Mouse (Mus musculus): Measurements from ENCODE around the gene Ddb2.

Gene Ddb2

DNA sequence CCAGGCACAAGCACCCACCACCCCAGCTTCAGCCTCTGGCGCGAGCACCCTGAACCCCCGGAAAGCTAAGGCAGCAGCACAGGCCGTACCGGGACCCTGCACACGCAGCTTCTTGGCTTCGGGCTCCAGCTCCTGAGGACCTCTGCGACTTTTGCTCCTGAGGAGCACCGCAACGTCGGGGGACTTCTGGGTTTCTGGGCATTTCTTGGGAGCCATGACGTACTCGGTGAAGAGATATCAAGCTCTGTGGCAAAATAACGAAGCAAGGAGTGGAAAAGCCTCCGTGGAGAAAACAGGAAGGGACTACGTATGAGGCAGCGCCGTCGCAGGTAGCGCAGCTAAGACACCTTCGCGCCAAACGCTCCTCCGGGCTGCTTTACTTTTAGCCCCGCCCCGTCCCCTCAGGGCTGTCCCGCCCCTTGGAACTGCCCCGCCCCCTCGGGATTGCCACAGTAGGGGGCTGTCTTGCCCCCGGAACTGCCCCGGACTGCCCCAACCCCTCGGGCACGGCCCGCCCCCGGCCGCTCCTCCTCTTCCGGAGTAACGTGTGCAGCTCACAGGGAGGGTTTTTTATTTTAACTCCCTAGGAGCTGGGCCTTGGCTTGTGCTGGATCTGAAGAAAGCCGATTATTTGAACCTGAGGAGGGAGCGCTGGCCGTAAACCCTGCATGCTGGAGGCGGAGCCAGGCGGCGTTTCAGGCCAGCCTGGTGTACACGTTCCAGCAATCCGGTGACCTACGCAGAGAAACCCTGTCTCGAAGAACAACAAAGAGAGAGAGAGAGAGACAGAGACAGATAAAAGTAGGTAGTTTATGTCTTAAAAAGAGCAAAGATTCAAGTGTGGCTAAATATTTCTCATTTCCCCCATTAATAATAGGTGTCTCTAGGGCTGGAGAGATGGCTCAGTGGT is at the start of gene Ddb2:
Ddb2 (minus strand) TSS at position 382 of the 910 bp plus-strand sequence.
- DNase-seq, result peak; percentile 92 to 98

DNA sequence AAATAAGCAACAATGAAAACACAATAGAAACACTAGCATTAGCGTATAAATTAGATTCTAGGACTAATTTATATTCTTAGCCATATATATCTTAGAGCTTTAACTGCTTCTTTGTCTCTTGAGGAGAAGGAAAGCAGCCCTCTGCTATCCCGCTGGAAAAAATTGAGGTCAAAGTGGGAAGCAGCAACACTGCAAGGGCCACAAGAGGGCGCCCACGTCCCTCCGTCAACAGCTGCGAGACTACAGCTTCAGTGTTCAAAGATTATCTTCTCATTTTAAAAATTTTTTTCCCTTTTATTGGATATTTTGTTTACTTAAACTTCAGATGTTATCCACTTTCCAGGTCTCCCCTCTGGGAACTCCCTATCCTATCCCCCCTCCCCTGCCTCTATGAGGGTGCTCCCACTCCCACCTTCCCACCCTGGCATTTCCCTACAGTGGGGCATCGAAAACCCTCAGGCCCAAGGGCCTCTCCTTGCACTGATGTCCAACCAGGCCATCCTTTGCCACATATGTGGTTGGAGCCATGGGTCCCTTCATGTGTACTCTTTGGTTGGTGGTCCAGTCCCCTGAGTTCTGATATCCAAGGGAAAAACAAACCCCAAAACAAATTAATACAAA is 49.2 kb upstream of the Ddb2 start:
- DNase-seq, result peak; percentile 87 to 94

DNA sequence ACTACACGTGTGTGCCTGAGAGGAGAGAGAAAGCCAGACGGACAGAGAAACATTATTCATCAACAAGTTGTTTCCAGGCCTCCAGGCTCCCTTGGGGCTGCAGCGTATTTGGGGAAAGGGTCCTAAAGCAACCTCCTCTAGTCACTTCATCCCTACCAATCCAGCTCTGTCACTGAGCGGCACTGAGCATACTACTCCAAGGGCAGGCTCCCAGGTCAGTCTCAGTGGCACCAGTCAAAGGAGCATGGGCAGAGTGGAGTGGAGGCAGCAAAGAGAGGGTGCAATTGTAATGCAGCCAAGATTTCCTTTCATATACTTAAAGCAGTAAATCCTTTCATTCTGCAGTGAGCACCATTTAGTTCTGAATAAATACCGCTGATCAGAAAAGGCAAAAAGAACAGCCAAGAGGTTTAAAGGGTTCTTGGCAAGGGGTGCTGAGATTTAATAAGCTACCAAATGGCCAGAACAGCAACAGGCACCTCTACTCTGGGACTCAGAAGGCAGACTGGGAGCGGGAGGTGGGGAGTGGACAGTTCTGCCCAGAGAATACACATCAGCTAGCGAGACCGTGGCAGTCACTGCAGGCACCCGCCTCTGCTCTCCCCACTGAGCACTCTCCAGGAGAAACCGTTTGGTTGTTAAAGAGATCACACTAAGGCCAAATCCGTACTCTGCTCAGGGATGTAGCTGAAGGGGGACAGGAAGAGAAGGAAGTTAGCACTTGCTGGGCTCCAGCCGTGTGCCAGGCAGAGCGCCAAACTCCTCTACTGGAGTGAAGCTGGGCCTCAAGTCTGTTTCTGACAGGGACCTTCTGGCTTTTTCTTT is 47.8 kb upstream of the Ddb2 start:
- peak; percentile 86 to 90 for DNase-seq

DNA sequence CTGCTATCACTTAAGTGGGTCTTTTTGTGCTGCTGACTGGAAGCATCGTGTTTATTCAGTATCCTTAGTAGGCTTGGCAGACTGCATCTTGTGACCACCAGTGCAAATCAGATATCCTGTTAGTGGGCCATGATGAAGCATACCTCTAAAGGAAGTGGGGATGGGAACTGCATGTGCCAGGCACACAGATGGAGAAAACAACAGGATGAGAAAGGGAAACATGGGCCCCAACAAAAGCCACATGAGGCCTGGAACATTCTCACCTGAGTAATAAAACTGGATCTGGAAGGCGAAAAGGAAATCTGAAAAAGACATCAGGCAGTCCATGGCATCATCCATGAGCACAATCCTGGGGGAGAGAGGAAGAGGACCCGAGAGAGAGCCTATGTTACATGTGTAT is 47.2 kb upstream of the Ddb2 start:
- DNase-seq, result no peak

DNA sequence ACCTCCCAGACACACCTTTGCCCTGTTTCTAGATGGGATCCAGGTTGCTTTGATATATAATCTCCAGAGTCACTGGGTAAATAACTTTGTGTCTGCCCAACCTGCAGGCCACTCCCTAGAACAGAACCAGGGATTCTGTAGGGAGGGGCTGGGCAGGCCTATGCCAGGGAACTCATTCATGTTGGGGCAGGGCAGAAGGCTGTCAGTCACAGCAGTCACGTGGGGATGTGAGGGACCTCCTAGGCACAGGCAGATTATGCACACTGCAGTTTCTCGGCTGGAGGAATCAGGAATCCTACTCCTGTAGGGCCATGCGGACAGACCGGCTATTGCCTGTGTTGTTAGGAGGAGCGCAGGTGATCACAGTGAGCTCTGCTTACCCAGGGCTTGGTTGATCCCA is 44.6 kb upstream of the Ddb2 start:
- DNase-seq, result no peak

DNA sequence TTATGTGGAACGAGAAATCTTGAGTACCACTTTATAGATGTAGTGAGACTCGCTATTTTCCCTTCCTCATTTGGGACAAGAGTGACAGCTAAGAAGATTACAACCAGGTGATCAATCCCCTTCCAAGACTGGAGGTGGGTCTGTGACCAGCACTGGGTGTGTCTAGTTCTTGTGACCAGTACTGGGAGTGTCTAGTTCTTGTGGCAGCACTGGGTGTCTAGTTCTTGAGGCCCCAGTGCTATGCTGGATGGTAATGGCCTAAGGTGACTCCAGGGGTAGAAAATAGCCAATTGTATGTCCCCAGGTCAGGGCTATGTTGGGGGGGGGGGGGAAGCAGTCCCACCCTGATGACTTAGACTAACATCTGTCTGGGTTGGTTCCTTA is 42.6 kb upstream of the Ddb2 start:
- DNase-seq, result no peak

DNA sequence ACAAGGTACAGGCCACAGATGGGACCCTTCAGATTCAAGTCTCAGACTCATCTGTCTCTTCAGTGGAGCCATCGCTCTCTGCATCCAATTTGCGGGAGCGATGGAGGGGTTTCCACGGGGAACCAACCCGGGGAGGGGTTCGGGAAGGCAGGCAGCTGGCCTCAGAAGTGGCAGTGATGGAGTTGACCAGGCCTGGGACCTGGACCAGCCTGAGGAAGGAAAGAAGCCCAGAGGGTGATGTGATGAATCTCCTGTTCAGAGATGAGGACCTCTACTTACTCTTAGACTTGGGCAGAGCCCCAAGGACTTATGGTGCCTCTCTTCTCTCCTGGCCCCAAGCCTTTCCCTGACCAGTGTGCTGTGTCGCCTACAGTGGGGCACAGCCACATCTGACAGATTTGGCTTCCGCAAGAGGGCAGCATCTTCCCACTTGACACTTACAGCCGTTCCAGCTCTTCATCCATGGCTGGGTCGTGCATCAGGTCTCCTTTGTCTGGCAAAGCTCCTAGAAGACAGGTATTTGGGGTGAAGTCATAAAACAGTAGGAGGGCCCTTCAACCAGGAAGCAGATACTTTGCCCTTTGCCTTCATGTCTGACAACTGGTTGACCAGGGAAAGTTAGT is 42.1 kb upstream of the Ddb2 start:
- peak; percentile 74 to 83 for DNase-seq

DNA sequence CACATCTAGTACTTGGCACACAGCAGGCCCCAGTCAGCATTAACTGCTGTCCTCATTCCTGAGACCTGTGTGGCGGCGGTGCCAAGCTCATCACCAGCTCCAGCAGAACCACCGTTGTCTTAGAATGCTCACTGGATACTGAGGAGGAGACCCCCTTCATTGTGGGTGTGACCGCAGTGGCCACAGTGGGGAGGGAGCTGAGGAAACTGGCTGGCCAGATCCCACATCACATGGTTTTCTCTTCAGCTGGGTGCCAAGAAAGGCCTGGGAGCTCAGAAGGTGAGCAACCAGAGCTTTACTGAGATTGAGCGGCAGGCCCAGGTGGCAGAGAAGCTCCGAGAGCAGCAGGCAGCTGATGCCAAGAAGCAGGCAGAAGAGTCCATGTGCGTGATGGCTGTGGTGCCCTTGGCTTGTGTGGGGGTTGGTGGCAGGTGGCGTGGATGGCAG is 32.9 kb upstream of the Ddb2 start:
- DNase-seq, result peak; percentile 84 to 87

DNA sequence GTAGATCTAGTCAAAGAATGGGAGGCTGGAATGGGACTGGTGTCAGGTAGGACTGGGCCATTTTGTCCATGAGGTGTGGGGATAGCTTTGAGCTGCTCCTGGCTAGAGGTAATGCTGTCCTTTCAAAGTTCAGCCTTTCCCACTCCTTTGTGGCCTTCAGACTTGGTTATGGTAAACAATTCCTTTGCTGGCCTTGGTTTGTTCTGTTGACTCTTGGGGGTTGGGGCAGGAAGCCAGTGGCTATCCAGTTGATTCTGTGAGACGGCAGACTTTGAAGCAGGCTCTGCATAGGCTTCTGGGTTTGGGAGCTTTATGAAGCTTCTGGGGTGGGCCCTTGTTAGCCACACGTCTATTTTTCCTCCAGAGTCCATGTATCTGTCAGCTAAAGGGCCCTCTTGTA is 31.9 kb upstream of the Ddb2 start:
- DNase-seq, result peak in 1 of 2 experiments; percentile 9

DNA sequence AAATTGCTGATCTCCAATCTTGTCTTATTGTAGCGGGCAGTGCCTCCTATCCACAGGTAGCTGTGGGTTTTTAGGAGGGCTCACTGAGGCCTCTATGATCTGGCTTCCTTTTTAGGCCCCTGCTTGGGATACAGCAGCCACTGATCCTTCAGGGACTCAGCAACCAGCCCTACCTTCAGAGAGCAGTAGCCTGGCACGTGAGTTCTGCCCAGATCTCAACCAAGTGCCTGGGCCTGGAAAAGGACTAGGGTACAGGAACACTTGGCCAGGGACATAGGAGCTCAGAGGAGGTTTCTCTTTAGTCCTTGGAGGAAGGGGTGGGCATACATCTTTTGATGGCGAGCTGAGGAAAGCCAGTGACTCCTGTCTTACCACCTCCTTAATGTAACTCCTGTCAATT is 31.3 kb upstream of the Ddb2 start:
- no peak for DNase-seq

DNA sequence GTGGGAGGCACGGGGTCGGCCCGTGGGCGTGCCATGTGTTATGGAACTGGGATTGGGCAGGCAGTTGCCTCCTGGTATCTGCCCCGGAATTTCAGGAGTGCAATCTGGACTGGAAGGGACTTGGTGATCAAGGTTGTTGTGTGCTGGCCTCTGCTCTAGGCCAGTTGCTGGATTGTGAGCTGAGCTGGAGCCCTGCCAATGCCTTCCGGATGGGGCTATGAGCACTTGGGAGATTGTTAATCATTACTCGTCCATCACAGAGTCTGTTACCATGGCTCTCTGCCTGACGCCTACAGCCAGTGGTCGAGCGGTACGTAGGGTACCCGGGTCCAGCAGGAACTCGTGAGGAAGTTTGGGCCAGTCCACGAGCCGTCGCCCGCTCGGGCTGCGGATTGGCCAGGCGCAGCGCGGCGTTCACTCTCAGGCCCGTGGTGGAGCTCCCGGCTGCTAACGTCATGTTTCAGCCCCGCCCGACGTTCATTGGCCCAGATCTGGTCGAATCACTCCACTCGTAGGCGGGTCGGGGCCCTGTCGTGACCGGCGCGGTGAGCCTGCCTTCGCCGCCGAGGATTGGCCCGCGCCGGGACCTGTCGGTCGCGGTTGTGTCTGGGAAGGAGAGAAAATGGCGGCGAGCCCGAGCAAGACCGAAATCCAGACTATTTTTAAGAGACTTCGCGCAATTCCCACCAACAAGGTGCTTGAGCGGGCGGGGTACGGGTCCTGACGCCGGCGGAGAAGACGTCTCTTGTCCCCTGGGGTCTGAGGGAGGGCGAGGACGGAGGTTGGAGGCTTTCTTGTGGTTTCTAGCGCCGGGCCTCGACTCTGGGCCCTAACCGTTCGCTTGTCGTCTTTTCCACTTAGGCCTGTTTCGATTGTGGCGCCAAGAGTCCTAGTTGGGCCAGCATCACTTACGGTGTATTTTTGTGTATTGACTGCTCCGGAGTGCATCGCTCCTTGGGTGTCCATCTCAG is 28.2 kb upstream of the Ddb2 start, which contains the start of gene Arfgap2:
Arfgap2 (plus strand) TSS at position 264 of the 971 bp plus-strand sequence.
- peak; percentile 98 to 99 for DNase-seq

DNA sequence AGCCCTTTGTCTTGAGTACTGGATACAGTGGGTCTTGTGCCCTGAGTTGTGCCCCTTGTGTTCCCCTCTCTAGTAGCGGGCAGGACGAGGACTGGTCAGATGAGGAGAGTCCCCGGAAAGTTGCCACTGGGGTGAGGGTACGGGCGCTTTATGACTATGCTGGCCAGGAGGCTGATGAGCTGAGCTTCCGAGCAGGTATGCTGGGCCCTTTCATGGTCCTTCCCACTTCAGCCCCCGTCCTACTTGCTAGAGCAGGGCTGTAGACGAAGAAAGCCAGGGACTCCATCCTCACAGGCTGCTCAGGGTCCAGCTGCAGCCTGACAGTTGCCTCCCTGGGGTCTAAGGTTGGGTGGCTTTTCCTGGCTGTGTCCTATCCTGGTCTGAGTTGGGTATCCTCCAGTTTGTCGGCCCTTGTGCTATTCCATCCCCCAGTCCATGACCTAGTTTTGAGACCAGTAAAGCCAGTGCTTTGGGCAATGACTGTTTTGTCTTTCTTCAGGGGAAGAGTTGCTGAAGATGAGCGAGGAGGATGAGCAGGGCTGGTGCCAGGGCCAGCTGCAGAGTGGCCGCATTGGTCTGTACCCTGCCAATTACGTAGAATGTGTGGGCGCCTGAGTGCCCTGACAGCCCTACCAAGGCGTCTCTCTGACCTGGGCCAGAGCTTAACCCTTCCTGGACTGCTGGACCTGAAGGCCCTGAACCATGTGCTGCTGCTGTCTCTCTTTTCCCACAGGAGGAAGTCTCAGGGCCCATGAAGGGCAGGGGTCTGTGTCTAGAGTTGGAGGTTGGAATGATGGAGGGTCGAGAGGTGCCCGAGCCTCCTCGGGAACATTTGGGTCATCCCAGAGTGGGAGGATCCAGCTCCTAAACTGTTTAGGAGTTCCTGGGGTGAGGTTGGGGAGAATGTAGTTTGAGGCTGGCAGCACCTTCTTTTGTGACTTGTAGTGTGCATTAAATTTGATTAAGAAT is 27.2 kb upstream of the Ddb2 start:
- peak in 1 of 2 experiments; percentile 20 for DNase-seq

DNA sequence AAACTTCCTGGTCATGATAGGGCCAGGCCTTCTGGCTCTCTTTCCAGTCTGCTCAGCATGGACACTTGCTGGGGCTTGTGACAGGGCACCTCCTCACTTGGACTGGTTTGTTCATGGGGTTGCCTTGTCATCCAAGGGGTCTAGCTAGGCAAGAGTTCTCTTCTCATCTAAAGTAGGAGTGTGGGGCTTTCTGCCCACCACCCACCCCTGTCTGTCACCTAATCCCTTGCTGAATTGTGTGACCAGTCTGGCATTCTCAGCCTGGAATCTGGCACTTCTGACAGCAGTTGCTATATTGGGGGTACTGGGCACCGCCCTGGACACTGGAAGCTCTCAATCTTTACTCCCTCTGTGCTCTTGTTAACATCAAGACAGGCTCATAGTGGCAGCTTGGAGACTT is 22.7 kb upstream of the Ddb2 start:
- DNase-seq, result no peak

DNA sequence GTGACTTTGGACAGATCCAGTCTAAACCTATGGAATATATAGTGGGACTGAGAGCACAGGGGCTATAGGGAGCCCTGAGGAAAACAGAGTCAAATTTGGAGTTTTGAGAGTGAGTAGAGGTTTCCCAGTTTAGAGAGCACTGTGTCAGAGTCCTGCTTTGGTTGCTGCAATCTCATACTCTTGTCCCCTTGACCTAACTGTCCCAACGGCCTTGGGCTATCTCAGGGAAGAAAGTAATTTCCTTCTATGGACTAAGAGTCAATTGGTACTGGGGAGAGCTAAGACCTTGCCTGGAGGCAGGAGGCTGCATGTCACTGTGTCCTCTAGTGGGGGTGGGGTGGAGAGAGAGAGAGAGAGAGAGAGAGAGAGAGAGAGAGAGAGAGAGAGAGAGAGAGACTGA is 22.0 kb upstream of the Ddb2 start:
- no peak for DNase-seq

DNA sequence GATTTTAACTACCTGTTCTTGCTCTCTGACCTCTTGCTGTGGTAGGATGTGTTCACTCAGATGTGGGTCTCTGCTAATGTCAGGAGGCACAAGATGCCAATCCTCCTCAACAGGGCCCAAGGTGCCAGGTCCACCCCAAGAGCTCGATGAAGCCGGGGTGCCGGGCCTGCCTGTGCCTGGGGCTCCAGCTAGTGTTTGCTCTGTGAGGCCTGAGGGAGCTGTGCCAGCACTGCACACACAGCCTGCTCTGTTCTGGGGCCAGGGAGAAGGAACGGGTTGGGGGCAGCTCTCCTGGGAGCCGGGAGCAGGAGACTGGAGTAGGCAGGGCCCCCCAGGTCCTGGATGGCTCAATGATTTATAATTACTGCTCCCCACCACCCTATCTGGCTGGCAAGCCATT is 21.3 kb upstream of the Ddb2 start:
- DNase-seq, result peak; percentile 68 to 75

DNA sequence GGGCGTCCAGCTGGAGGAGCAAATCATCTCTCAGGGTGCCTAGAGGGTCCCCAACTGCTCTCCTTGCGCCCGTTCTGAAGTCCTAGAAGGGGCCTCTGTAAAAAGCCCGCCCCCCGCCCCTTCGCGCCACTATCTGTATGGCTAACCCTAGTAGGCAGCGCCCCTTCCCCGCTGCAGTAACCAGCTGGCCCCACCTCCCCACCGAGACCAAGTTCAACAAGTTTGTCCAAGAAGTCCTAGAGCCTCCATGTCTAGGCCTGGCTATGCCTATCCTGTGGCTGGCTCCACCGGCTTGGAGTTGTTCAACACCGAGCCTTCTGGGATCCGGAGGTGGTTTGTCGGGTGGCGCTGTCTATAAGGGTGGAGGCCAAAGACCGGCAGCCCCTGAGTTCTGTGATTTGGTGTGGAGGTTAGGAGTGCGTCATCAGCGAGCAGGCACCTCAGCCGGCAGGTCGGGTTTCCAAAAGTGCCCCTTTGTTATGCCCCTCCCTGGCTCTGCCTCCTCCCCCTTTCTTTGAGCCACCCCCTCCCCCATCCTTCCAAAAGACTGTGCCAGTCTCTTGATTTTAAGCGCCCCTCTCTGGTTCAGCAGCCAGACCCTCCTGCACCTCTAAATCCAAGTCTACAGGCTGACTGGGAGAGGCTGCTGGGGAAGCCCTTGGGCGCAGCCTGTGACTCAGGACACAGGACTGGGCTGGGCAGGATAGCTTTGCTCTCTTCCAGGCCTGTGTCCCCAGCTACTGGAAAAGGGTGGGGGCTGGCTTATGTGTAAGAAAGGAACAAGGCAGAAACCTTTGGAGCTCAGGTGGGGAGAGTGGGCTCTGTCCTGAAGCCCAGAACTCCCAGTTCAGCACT is 20.6 kb upstream of the Ddb2 start:
- DNase-seq, result peak; percentile 65 to 66

DNA sequence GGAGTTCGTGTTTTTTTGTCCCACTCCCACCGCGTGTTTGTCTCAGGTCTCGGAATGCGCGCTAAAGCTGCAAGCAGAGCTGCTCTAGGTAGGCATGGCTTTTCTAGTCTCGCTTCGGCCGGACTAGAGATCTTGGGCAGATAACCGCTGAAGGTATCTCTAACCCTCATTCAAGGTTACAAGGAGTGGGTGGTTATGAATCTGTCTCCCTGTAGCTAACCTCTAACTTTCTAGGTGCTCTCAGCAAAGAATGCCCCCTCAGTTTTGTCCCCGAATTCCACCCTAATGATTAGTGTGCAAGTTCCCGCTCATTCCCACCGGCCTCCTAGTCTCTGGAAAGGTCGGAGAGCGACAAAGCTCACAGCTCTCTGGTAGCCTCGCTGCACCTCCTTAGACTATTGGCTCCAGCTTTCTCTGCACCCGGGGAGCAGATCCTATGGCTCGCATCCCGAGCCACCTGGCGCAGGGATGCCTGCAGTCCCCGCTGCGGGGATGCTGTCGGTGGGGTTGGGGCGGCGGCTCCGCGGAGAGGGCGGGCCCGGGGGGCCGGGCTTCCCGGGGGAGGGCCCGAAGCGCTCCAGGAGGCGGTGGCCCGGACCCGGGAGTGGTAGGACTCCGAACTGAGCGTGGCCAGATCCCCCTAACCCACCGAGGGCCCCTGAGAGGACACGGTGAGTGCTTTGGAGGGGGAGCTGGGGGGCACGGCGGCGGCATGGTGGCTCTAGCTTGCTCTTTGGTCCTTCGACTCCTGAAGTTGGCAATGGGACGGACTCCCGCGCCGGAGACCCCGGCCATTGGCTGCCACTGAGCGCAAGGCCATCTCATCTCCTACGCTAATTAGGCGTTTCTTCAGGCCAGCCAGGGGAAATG is 19.7 kb upstream of the Ddb2 start:
- DNase-seq, result peak; percentile 82 to 86

DNA sequence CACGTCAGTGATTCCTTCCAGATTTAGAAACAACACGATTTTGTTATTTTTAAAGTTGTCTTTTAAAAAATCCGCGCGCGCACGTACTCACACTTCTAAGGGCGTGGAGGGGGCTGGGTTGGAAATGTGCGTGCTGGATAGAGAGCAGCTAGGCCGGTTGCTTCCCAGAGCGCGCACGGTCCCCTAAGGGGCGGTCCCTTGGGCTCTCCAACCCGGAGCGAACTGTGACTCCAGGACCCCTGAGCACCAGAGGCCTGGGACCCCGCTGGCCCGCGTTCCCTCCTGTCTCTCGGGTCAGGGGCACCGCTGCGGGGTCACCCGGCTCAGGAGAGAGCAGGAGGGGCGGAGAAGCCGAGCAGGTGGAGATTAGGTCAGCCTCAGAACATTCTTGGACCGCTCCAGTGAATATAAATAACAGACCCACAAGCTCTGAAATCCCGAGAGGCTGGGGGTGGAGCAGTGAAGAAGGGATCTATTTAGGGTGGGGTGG is 18.9 kb upstream of the Ddb2 start, which contains the start of gene Pacsin3:
Pacsin3 (plus strand) TSS at position 294 of the 490 bp plus-strand sequence.
- DNase-seq, result peak; percentile 74 to 79

All from cerebellum, postnatal 25 days (tissue).